In genomic region chr2:52831585-52831984, GRCm38 (mm10) we compare ENCODE assay signal across 25 mouse cellular contexts.
"Had no signal": no experiment of that assay in that cellular context is flagged by ENCODE, and none has a peak within 500 bp of the region (broad histone marks: within the 10 kb centered on the region; RNA-seq: fewer than 3 reads in every experiment).

No protein-coding gene starts in this region.

- ATAC-seq: hindbrain, postnatal 0 days; intestine, embryonic 16.5 days; liver, embryonic 12.5 days had no signal

- H3K4me3 ChIP-seq: heart, adult 2 months; heart, embryonic 10.5 days; heart, embryonic 12.5 days; hindbrain, embryonic 13.5 days; hindbrain, embryonic 15.5 days; kidney, embryonic 15.5 days; limb, embryonic 13.5 days; limb, embryonic 15.5 days; liver, embryonic 12.5 days had no signal

- H3K27ac ChIP-seq: heart, adult 2 months; heart, embryonic 10.5 days; hindbrain, embryonic 13.5 days; hindbrain, embryonic 15.5 days; hindbrain, postnatal 0 days; kidney, embryonic 15.5 days; kidney, postnatal 0 days; limb, embryonic 13.5 days; limb, embryonic 15.5 days; liver, embryonic 12.5 days; liver, embryonic 14.5 days had no signal

- H3K4me2 ChIP-seq: heart, embryonic 12.5 days; hindbrain, embryonic 13.5 days; hindbrain, embryonic 15.5 days; kidney, embryonic 15.5 days; limb, embryonic 13.5 days; limb, embryonic 15.5 days; liver, embryonic 12.5 days had no signal

- H3K27me3 ChIP-seq: heart, embryonic 12.5 days; hindbrain, embryonic 13.5 days; hindbrain, embryonic 15.5 days; kidney, embryonic 15.5 days; limb, embryonic 13.5 days; limb, embryonic 15.5 days; liver, embryonic 12.5 days had no signal

- H3K9me3 ChIP-seq: heart, embryonic 10.5 days; heart, embryonic 12.5 days; hindbrain, embryonic 13.5 days; hindbrain, embryonic 15.5 days; kidney, embryonic 15.5 days; limb, embryonic 13.5 days; limb, embryonic 15.5 days; liver, embryonic 12.5 days had no signal

- H3K9ac ChIP-seq: heart, embryonic 12.5 days; hindbrain, embryonic 13.5 days; hindbrain, embryonic 15.5 days; kidney, embryonic 15.5 days; limb, embryonic 13.5 days; limb, embryonic 15.5 days; liver, embryonic 12.5 days; liver, embryonic 14.5 days had no signal

- DNase-seq: gastrocnemius, postnatal 14 days; gastrocnemius, postnatal 36 days; heart, adult 2 months; heart, postnatal 10 days; heart, postnatal 4 days; kidney, adult 11 months; kidney, adult 2 months; kidney, adult 9 months; kidney, postnatal 14 days; kidney, postnatal 36 days; layer of hippocampus, adult 9-11 months; layer of hippocampus, postnatal 36 days; left cerebral cortex, postnatal 4 days had no signal

- H3K4me1 ChIP-seq: heart, embryonic 10.5 days; heart, embryonic 12.5 days; hindbrain, embryonic 13.5 days; hindbrain, embryonic 15.5 days; limb, embryonic 13.5 days; limb, embryonic 15.5 days; liver, embryonic 12.5 days had no signal

- H3K36me3 ChIP-seq: heart, embryonic 10.5 days; heart, embryonic 12.5 days; hindbrain, embryonic 13.5 days; hindbrain, embryonic 15.5 days; kidney, embryonic 15.5 days; limb, embryonic 13.5 days; limb, embryonic 15.5 days; liver, embryonic 12.5 days had no signal
